Mouse (Mus musculus) liver, postnatal 0 days (tissue): ENCODE results near the gene Acrbp.

Experiments used
- CTCF ChIP-seq: sonication (generic); IDR thresholded peaks from 2 replicates; pipeline ENCODE4 v1.5.1; 2016; ENCODE audit warnings: antibody characterized with exemption, low read depth
- EP300 ChIP-seq: IDR thresholded peaks from 2 replicates; pipeline ENCODE4 v1.6.1; 2016; ENCODE audit warnings: antibody characterized with exemption, low read depth, mild to moderate bottlenecking

GRCm38 (mm10) chr6:125061493-125061892 is 12.0 kb downstream of the Acrbp start:
- TF ChIP-seq CTCF, result no peak
- TF ChIP-seq EP300, result no peak
